Mouse (Mus musculus) heart, postnatal 0 days (tissue): ENCODE measurements around the gene Gm20696. TPM values are rescaled to one million over a fixed set of nuclear protein-coding genes. Genes with fewer than 3 reads are reported as not detected.

ENCODE experiments used
- ATAC-seq: fragments of 200-750 bp; cut with Nextera tagmentation; 2 replicates; pipeline ENCODE4 v1.8.0; 2017; ENCODE audit warnings: low read depth, moderate number of reproducible peaks, moderate library complexity; ENCODE audit not compliant: insufficient read depth
- DNase-seq: peaks from one replicate; pipeline ENCODE4 v3.0.0-alpha.2; 2016; ENCODE audit warnings: low spot score
- H3K27ac ChIP-seq: fragments of 300-500 bp; sonication (generic); 2 replicates; pipeline ENCODE4 v1.5.1; 2014; ENCODE audit warnings: low read depth, mild to moderate bottlenecking
- H3K27me3 ChIP-seq: fragments of 300-500 bp; sonication (generic); 2 replicates; pipeline ENCODE4 v1.6.1; 2014; ENCODE audit warnings: low read length, mixed read lengths; ENCODE audit not compliant: control insufficient read depth, insufficient read depth
- H3K36me3 ChIP-seq: fragments of 300-500 bp; sonication (generic); replicated peaks from 2 replicates; pipeline ENCODE4 v1.6.1; 2014; ENCODE audit warnings: low read length, mixed read lengths; ENCODE audit not compliant: control insufficient read depth, insufficient read depth
- H3K4me1 ChIP-seq: fragments of 300-500 bp; sonication (generic); 2 replicates; pipeline ENCODE4 v1.6.1; 2014; ENCODE audit warnings: antibody characterized with exemption; ENCODE audit not compliant: control insufficient read depth, insufficient read depth
- H3K4me2 ChIP-seq: fragments of 300-500 bp; sonication (generic); 2 replicates; pipeline ENCODE4 v1.6.1; 2014; ENCODE audit warnings: low read depth, mild to moderate bottlenecking, low read length, moderate library complexity
- H3K4me3 ChIP-seq: fragments of 300-500 bp; sonication (generic); 2 replicates; pipeline ENCODE4 v1.5.1; 2014; ENCODE audit warnings: low read depth, low read length
- H3K9ac ChIP-seq: fragments of 300-500 bp; sonication (generic); replicated peaks from 2 replicates; pipeline ENCODE4 v1.6.1; 2014; ENCODE audit warnings: low read depth, low read length, mixed read lengths
- H3K9me3 ChIP-seq: fragments of 300-500 bp; sonication (generic); replicated peaks from 2 replicates; pipeline ENCODE4 v1.6.1; 2016; ENCODE audit warnings: low read length; ENCODE audit not compliant: control insufficient read depth
- CTCF ChIP-seq: IDR thresholded peaks from 2 replicates; pipeline ENCODE4 v1.5.1; 2016; ENCODE audit warnings: antibody characterized with exemption, control low read depth, low read depth
- EP300 ChIP-seq: IDR thresholded peaks from 2 replicates; pipeline ENCODE4 v1.6.1; 2016; ENCODE audit warnings: antibody characterized with exemption, low read depth
- WGBS: fragments of 180-500 bp; shearing (Covaris S2); extraction: QIAGEN DNeasy Blood & Tissue Kit; methylation state at CpG from one replicate; pipeline ENCODE4 v1.1.7; 2014; 5-methylcytosine and 5-hydroxymethylcytosine counted together
- polyA plus RNA-seq: library from polyadenylated mRNA; unstranded; fragments of >200 nt; fragmentation: Nextera tagmentation; extraction: Ambion mirVana; gene quantifications from 2 replicates; pipeline ENCODE4 v1.2.1, GENCODE M21; 2015
- total RNA-seq: library from RNA; depleted of rRNA; stranded (reverse); fragments of >200 nt; gene quantifications from 2 replicates; pipeline ENCODE4 v1.2.3, GENCODE M21; 2014; ENCODE audit warnings: low replicate concordance

The Gm20696 gene
- total and polyA plus RNA-seq, 2 experiments from 2014 or later, result 0.95 to 2.0 TPM

DNA sequence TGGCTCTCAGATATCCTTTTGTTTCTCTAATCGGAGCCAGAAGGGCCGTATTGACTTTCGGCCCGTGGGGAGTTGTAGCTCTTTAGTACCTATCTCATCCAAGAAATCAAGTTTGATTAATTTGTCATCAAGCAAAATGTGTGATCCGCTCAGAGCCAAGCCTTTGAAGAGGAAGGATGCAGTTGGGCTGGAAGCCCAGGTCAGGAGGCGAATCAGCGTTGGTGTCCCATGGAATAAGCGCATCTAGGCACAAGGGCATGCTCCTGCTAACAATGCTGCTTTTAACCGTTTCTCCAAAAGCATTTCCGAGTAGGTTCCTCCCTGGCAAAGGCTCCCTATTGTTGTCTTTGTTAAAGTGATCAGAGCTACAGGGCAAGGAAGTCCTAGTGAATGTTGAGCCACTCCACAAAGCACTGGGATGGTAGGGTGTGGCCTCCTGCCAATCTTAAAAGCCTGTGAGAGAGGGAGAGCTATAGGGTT is 51.3 kb downstream of the Gm20696 start:
- Histone ChIP-seq H3K9ac (no peak overlapping the region), H3K27me3 (no peaks in the 10 kb centered on the region), H3K4me1 (no peaks in the 10 kb centered on the region), H3K9me3 (no peaks in the 10 kb centered on the region), H3K36me3 (no peaks in the 10 kb centered on the region), H3K4me2 (no peak overlapping the region), H3K4me3 (no peak overlapping the region), H3K27ac (no peak overlapping the region)
- DNase-seq, result no peak
- TF ChIP-seq EP300, result no peak
- no peak for TF ChIP-seq CTCF
- WGBS, result 45% methylated on average over 10 of the region's 10 CpGs
- ATAC-seq, result no peak

DNA sequence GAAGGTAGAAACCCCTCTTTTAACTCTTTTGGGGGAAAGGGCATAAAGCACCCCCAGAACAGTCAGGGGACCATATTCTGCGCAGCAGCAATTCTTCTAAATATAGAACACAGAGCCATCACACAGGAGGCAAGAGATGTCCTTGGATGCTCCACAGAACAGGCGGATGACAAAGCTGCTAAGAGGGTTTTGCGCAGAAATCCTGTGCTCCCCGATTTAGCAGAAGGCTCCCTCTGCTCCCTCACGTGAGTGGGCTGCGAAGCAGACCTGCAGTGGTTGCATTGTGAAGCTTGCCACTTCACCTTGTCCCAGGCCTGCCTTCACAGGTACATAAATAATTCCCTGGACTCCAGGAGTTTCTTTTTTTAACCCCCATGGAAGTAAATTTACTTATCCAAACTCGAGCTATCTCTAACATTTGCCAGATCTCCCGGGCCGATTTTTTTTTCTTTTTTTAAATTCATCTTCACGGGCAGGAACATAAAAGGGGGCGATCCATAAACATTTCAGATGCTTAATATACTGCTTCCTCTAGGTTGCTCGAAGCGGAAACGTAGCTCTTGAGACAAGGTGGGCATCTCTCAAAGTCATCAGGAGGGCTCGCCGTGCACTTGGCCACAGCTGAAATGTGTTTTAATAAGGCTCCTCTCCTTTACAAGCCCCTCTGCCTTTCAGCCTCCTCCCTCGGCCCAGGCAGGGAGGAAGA is 51.9 kb downstream of the Gm20696 start:
- Histone ChIP-seq H3K27me3 (no peaks in the 10 kb centered on the region), H3K4me1 (no peaks in the 10 kb centered on the region), H3K4me2 (no peak overlapping the region), H3K9me3 (no peaks in the 10 kb centered on the region), H3K4me3 (no peak overlapping the region), H3K9ac (no peak overlapping the region), H3K36me3 (no peaks in the 10 kb centered on the region), H3K27ac (no peak overlapping the region)
- no peak for TF ChIP-seq CTCF
- TF ChIP-seq EP300, result no peak
- DNase-seq, result no peak
- WGBS, result 59% methylated on average over 17 of the region's 17 CpGs
- no peak for ATAC-seq

DNA sequence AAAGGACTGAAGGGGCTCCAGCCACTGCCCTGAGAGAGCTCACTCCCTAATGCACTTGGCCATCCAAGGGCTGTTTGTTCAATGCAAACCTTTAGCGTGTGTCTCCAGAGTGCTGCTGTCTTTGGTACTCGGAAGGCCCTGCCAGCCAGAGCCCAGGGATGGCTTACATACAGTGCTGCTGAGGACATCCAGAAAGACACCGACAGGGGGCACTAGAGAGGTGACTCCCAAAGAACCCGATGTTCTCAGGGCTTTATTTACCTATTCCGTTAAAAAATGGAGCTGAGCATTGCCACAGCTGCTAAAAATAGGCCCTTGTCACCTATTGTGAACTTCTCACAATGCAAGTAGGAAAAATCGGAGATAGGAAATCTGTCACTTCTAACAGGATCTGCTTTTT is 54.7 kb downstream of the Gm20696 start:
- H3K4me1 ChIP-seq, result no peaks in the 10 kb centered on the region
- DNase-seq (no peak), ATAC-seq (no peak; the same call in 1 of the 2 replicates)
- H3K36me3 ChIP-seq, result no peaks in the 10 kb centered on the region
- TF ChIP-seq CTCF (peak; percentile 13; the same call in 1 of the 2 replicates), EP300 (no peak)
- no peaks in the 10 kb centered on the region for H3K9me3 ChIP-seq
- H3K27ac ChIP-seq, result no peak overlapping the region
- no peaks in the 10 kb centered on the region for H3K27me3 ChIP-seq
- no peak overlapping the region for H3K9ac ChIP-seq
- no peak overlapping the region for H3K4me2 ChIP-seq
- H3K4me3 ChIP-seq, result no peak overlapping the region
- WGBS, result 44% methylated on average over 6 of the region's 6 CpGs

DNA sequence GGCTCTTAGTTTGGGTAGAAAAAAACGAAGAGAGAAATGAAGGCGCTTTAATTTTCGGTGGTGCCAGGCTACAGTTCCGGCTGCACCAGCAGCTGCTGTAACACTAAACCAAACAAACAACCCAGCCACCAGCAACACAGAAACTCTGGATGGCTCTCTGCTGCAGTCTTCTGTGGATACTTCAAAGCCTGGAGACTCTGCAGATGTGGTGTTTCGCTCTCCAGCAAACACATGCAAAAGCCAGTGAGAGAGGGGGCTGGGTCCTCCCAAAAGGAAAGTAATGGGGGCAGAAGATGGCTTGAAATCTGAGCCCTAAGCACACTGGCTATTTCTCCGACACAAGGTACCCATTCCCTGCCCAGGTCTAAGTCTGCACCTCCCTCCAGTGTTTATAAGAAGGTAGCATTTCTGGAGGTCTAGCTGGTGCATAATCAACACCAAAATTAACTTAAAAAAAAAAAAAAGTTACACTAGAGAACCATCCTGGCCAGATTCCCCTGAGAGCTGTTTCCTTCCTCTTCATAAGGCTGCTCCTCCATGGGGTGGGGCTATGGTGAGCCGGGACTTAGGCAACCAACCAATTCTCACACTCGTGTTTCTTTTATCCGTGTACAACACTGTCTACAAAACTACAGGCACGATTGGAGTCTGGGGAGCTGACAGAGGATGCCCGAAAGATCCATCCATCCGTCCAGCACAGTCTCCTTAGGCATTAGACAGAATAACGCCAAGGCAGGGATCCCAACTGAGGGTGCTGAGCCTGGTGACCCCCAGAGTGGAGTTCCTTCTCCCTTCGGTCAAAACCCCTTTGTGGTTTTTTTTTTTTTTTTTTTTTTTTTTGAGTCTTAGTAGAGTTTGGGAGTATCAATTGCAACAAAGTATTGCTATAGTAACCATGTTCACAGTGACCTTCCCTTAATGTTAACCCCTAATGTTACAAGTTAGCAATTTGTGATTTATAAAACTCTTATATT is 55.9 kb downstream of the Gm20696 start:
- ATAC-seq, result no peak
- no peaks in the 10 kb centered on the region for H3K27me3 ChIP-seq
- no peaks in the 10 kb centered on the region for H3K4me1 ChIP-seq
- H3K4me2 ChIP-seq, result no peak overlapping the region
- H3K9me3 ChIP-seq, result no peaks in the 10 kb centered on the region
- H3K36me3 ChIP-seq, result no peaks in the 10 kb centered on the region
- no peak overlapping the region for H3K4me3 ChIP-seq
- no peak overlapping the region for H3K27ac ChIP-seq
- WGBS, result 50% methylated on average over 14 of the region's 14 CpGs
- DNase-seq, result no peak
- no peak overlapping the region for H3K9ac ChIP-seq
- no peak for TF ChIP-seq CTCF
- no peak for TF ChIP-seq EP300

DNA sequence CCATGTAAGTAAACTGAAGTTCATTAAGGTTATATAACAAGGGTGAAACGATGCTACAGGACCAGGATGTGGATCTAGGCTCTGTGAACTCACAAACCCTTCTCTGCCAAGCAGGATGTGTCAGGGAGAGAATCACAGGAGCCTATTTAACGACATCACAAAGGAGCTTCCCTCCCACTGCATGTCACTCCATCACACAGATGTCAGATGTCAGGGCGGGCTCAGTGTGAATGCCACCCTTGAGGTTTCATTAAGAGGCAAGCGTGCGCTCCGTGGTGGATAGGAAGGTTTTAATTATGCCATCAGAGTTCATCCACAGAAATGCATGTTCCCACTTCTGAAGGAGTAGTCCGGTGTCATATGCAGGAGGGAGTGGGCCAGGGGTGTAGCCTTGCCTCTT is 60.5 kb downstream of the Gm20696 start:
- Histone ChIP-seq H3K27me3 (no peaks in the 10 kb centered on the region), H3K36me3 (no peaks in the 10 kb centered on the region), H3K4me1 (0 out of 2 replicates have a peak, but pooled peaks cover 3% of the 10 kb centered on the region), H3K4me3 (no peak overlapping the region), H3K27ac (no peak overlapping the region), H3K9ac (no peak overlapping the region), H3K9me3 (no peaks in the 10 kb centered on the region), H3K4me2 (no peak overlapping the region)
- TF ChIP-seq CTCF (no peak), EP300 (no peak)
- DNase-seq, result no peak
- 75% methylated on average over 7 of the region's 7 CpGs for WGBS
- no peak for ATAC-seq
